Mouse (Mus musculus) olfactory bulb, adult 2 months (tissue): Measurements from ENCODE around the gene Abcb1b.

Experiments
- CTCF ChIP-seq: fragments of 200-500 bp; IDR thresholded peaks from 2 replicates; pipeline ENCODE4 v1.5.1; 2012; ENCODE audit warnings: low read depth, mild to moderate bottlenecking, low read length, moderate library complexity; ENCODE audit not compliant: insufficient read depth
- POLR2A ChIP-seq: fragments of 200-500 bp; IDR thresholded peaks from 2 replicates; pipeline ENCODE4 v1.6.1; 2012; ENCODE audit warnings: mild to moderate bottlenecking, low read depth, low read length, moderate library complexity; ENCODE audit not compliant: insufficient read depth

DNA sequence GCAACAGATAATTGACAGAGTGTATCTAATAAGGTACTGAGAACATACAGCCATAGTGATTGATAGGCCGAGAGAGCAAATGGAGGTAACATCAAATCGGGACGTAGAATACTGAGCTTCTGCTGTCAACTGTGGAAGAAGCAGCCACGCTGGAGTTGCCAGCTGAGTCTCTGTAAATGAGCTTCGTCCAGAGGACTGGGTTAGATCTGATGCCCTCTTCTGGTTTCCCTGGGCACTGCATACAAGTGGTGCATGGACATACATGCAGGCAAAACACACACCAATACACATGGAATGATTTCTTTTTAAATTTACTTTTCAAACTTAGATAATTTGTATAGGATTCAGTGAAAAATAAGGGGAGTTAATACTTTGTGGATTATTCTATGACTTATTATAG lies 42.9 kb downstream of the Abcb1b start:
- TF ChIP-seq CTCF (no peak), POLR2A (no peak)
